Mouse (Mus musculus): ENCODE results near the gene Cfap77. TPM values are rescaled to one million over a fixed set of nuclear protein-coding genes. Genes with fewer than 3 reads are reported as not detected.
"Not testable (repeated sequence)": the region's sequence is repeated elsewhere in the genome, so short reads cannot be mapped to it uniquely, and the experiment has no call there.

The Cfap77 gene
- polyA plus RNA-seq (2012; rRNA removed) = 0.80 and 1.7 TPM in 2 replicates

GRCm38 (mm10) chr2:29054991-29055390, at the start of gene Cfap77:
Gene Cfap77 (minus strand): TSS chr2:29055066.
- DNase-seq (ENCODE audit: low read depth) = no peak

GRCm38 (mm10) chr2:29102416-29103377, 47.8 kb upstream of the Cfap77 start:
- not testable (repeated sequence) for DNase-seq (ENCODE audit: low read depth)

- DNase-seq (ENCODE audit: low read depth) = no peak
These were observed 46.1 kb upstream of the Cfap77 start for GRCm38 (mm10) chr2:29100822-29101534.

GRCm38 (mm10) chr2:29099646-29100045, 44.8 kb upstream of the Cfap77 start:
- no peak for DNase-seq (ENCODE audit: low read depth)

GRCm38 (mm10) chr2:29098786-29099185, 43.9 kb upstream of the Cfap77 start:
- no peak for DNase-seq (ENCODE audit: low read depth)

- DNase-seq (ENCODE audit: low read depth) = not testable (repeated sequence)
These were observed 43.1 kb upstream of the Cfap77 start for GRCm38 (mm10) chr2:29097955-29098354.

GRCm38 (mm10) chr2:29097465-29097864, 42.6 kb upstream of the Cfap77 start:
- DNase-seq (ENCODE audit: low read depth) = no peak

- no peak for DNase-seq (ENCODE audit: low read depth)
These were observed 41.9 kb upstream of the Cfap77 start for GRCm38 (mm10) chr2:29096751-29097150.

- no peak for DNase-seq (ENCODE audit: low read depth)
These were observed 40.8 kb upstream of the Cfap77 start for GRCm38 (mm10) chr2:29095674-29096073.

GRCm38 (mm10) chr2:29089276-29089675, 34.4 kb upstream of the Cfap77 start:
- DNase-seq (ENCODE audit: low read depth) = not testable (repeated sequence)

GRCm38 (mm10) chr2:29086026-29086425, 31.2 kb upstream of the Cfap77 start:
- no peak for DNase-seq (ENCODE audit: low read depth)

- DNase-seq (ENCODE audit: low read depth) = no peak
These were observed 27.1 kb upstream of the Cfap77 start for GRCm38 (mm10) chr2:29081965-29082364.

GRCm38 (mm10) chr2:29076226-29076625, 21.4 kb upstream of the Cfap77 start:
- DNase-seq (ENCODE audit: low read depth) = no peak

- no peak for DNase-seq (ENCODE audit: low read depth)
These were observed 20.6 kb upstream of the Cfap77 start for GRCm38 (mm10) chr2:29075331-29076070.

- no peak for DNase-seq (ENCODE audit: low read depth)
These were observed 19.8 kb upstream of the Cfap77 start for GRCm38 (mm10) chr2:29074676-29075075.

GRCm38 (mm10) chr2:29066410-29066809, 11.5 kb upstream of the Cfap77 start:
- no peak for DNase-seq (ENCODE audit: low read depth)

- DNase-seq (ENCODE audit: low read depth) = no peak
These were observed 10.9 kb upstream of the Cfap77 start for GRCm38 (mm10) chr2:29065796-29066195.

GRCm38 (mm10) chr2:29060135-29060597, 5.3 kb upstream of the Cfap77 start, which contains the start of gene Ttf1:
Gene Ttf1 (plus strand): TSS chr2:29060262.
- DNase-seq (ENCODE audit: low read depth) = no peak

- no peak for DNase-seq (ENCODE audit: low read depth)
These were observed 326 bp downstream of the Cfap77 start for GRCm38 (mm10) chr2:29054545-29054935.

- DNase-seq (ENCODE audit: low read depth) = no peak
These were observed 893 bp downstream of the Cfap77 start for GRCm38 (mm10) chr2:29053802-29054544.

GRCm38 (mm10) chr2:29052943-29053454, 1.9 kb downstream of the Cfap77 start:
- DNase-seq (ENCODE audit: low read depth) = no peak
